Mouse (Mus musculus) hindbrain, embryonic 15.5 days (tissue): ENCODE data around the gene Gm49354. TPM values are rescaled to one million over a fixed set of nuclear protein-coding genes. Genes with fewer than 3 reads are reported as not detected.
"Not testable (repeated sequence)": the region's sequence is repeated elsewhere in the genome, so short reads cannot be mapped to it uniquely, and the experiment has no call there.

Experiments used
- ATAC-seq: fragments of 200-750 bp; cut with Nextera tagmentation; 2 replicates; pipeline ENCODE4 v1.8.0; 2017; ENCODE audit warnings: low read depth, moderate number of reproducible peaks, moderate TSS enrichment; ENCODE audit not compliant: low FRiP score
- H3K27ac ChIP-seq: fragments of 300-500 bp; sonication (generic); replicated peaks from 2 replicates; pipeline ENCODE4 v1.5.1; 2015; ENCODE audit warnings: mild to moderate bottlenecking, inconsistent platforms
- H3K27me3 ChIP-seq: fragments of 300-500 bp; sonication (generic); 2 replicates; pipeline ENCODE4 v1.6.1; 2015; ENCODE audit warnings: control low read depth, inconsistent platforms
- H3K36me3 ChIP-seq: fragments of 300-500 bp; sonication (generic); 2 replicates; pipeline ENCODE4 v1.6.1; 2015; ENCODE audit warnings: control low read depth, inconsistent platforms
- H3K4me1 ChIP-seq: fragments of 300-500 bp; sonication (generic); replicated peaks from 2 replicates; pipeline ENCODE4 v1.6.1; 2015; ENCODE audit warnings: control low read depth, inconsistent platforms
- H3K4me2 ChIP-seq: fragments of 300-500 bp; sonication (generic); 2 replicates; pipeline ENCODE4 v1.6.1; 2015; ENCODE audit warnings: moderate library complexity, mild to moderate bottlenecking, inconsistent platforms
- H3K4me3 ChIP-seq: fragments of 300-500 bp; sonication (generic); 2 replicates; pipeline ENCODE4 v1.5.1; 2015; ENCODE audit warnings: mild to moderate bottlenecking, inconsistent platforms
- H3K9ac ChIP-seq: fragments of 300-500 bp; sonication (generic); 2 replicates; pipeline ENCODE4 v1.6.1; 2015; ENCODE audit warnings: inconsistent platforms
- H3K9me3 ChIP-seq: fragments of 300-500 bp; sonication (generic); 2 replicates; pipeline ENCODE4 v1.6.1; 2016; ENCODE audit warnings: control low read depth, inconsistent platforms
- WGBS: fragments of 180-500 bp; shearing (Covaris S2); methylation state at CpG from one replicate; pipeline ENCODE4 v1.1.7; 2015; 5-methylcytosine and 5-hydroxymethylcytosine counted together
- polyA plus RNA-seq: library from polyadenylated mRNA; unstranded; fragments of >200 nt; fragmentation: Nextera tagmentation; extraction: Ambion mirVana; gene quantifications from 2 replicates; pipeline ENCODE4 v1.2.1, GENCODE M21; 2015

Gm49354 gene
- polyA plus RNA-seq, 1 experiment from 2014 or later: not detected

- no peak for ATAC-seq
- peaks cover 22% of the 10 kb centered on the region for H3K4me1 ChIP-seq
- no peak overlapping the region for H3K4me2 ChIP-seq
- 98% methylated on average over 7 of the region's 7 CpGs for WGBS
- H3K4me3 ChIP-seq: no peak overlapping the region
- H3K9me3 ChIP-seq: no peaks in the 10 kb centered on the region
- no peaks in the 10 kb centered on the region for H3K27me3 ChIP-seq
- peaks cover 36% of the 10 kb centered on the region for H3K36me3 ChIP-seq
- H3K27ac ChIP-seq: no peak overlapping the region
- H3K9ac ChIP-seq: no peak overlapping the region
Measured at GRCm38 (mm10) chr13:59762791-59763190, 19.3 kb downstream of the Gm49354 start.

GRCm38 (mm10) chr13:59756906-59757305 is 25.1 kb downstream of the Gm49354 start:
- ATAC-seq: no peak
- no peaks in the 10 kb centered on the region for H3K4me1 ChIP-seq
- H3K4me2 ChIP-seq: no peak overlapping the region
- no peaks in the 10 kb centered on the region for H3K27me3 ChIP-seq
- no peak overlapping the region for H3K9ac ChIP-seq
- H3K9me3 ChIP-seq: no peaks in the 10 kb centered on the region
- H3K27ac ChIP-seq: no peak overlapping the region
- H3K36me3 ChIP-seq: peaks cover 56% of the 10 kb centered on the region
- 91% methylated on average over 7 of the region's 7 CpGs for WGBS
- no peak overlapping the region for H3K4me3 ChIP-seq

GRCm38 (mm10) chr13:59750310-59750709 is 31.7 kb downstream of the Gm49354 start:
- 88% methylated on average over 12 of the region's 12 CpGs for WGBS
- no peaks in the 10 kb centered on the region for H3K4me1 ChIP-seq
- peaks cover 13% of the 10 kb centered on the region for H3K36me3 ChIP-seq
- no peaks in the 10 kb centered on the region for H3K27me3 ChIP-seq
- no peak overlapping the region for H3K27ac ChIP-seq
- H3K9ac ChIP-seq: no peak overlapping the region
- H3K4me2 ChIP-seq: no peak overlapping the region
- no peak overlapping the region for H3K4me3 ChIP-seq
- ATAC-seq: no peak
- H3K9me3 ChIP-seq: no peaks in the 10 kb centered on the region

- Histone ChIP-seq H3K9ac (no peak within 1 kb of the TSS), H3K4me2 (no peak within 1 kb of the TSS), H3K27me3 (no peaks in the 10 kb centered on the region), H3K4me1 (no peaks in the 10 kb centered on the region), H3K4me3 (no peak within 1 kb of the TSS), H3K9me3 (no peaks in the 10 kb centered on the region), H3K27ac (no peak within 1 kb of the TSS), H3K36me3 (no peaks in the 10 kb centered on the region)
- no peak for ATAC-seq
- WGBS: 84% methylated on average over 9 of the region's 9 CpGs
Measured at GRCm38 (mm10) chr13:59746711-59747110, 35.3 kb downstream of the Gm49354 start, which contains the start of gene 1700014D04Rik. Gene 1700014D04Rik (minus strand): TSS chr13:59746752.

- Histone ChIP-seq H3K9me3 (no peaks in the 10 kb centered on the region), H3K4me3 (no peak overlapping the region), H3K36me3 (no peaks in the 10 kb centered on the region), H3K4me2 (no peak overlapping the region), H3K27me3 (no peaks in the 10 kb centered on the region), H3K9ac (no peak overlapping the region), H3K4me1 (no peaks in the 10 kb centered on the region), H3K27ac (no peak overlapping the region)
- ATAC-seq: no peak
- 73% methylated on average over 6 of the region's 6 CpGs for WGBS
Measured at GRCm38 (mm10) chr13:59746164-59746563, 35.9 kb downstream of the Gm49354 start.

GRCm38 (mm10) chr13:59745462-59745861 is 36.6 kb downstream of the Gm49354 start:
- Histone ChIP-seq H3K9ac (no peak overlapping the region), H3K4me2 (no peak overlapping the region), H3K36me3 (no peaks in the 10 kb centered on the region), H3K4me1 (no peaks in the 10 kb centered on the region), H3K27me3 (no peaks in the 10 kb centered on the region), H3K4me3 (no peak overlapping the region), H3K27ac (no peak overlapping the region), H3K9me3 (no peaks in the 10 kb centered on the region)
- 87% methylated on average over 6 of the region's 6 CpGs for WGBS
- no peak for ATAC-seq

- H3K4me2 ChIP-seq: no peak overlapping the region
- H3K27me3 ChIP-seq: no peaks in the 10 kb centered on the region
- no peak overlapping the region for H3K27ac ChIP-seq
- WGBS: 85% methylated on average over 10 of the region's 10 CpGs
- ATAC-seq: no peak
- no peaks in the 10 kb centered on the region for H3K4me1 ChIP-seq
- H3K4me3 ChIP-seq: no peak overlapping the region
- H3K9me3 ChIP-seq: no peaks in the 10 kb centered on the region
- no peak overlapping the region for H3K9ac ChIP-seq
- no peaks in the 10 kb centered on the region for H3K36me3 ChIP-seq
Measured at GRCm38 (mm10) chr13:59741697-59742096, 40.3 kb downstream of the Gm49354 start.

- Histone ChIP-seq H3K9ac (no peak overlapping the region), H3K4me3 (no peak overlapping the region), H3K4me2 (no peak overlapping the region), H3K36me3 (no peaks in the 10 kb centered on the region), H3K9me3 (no peaks in the 10 kb centered on the region), H3K27me3 (no peaks in the 10 kb centered on the region), H3K4me1 (no peaks in the 10 kb centered on the region), H3K27ac (no peak overlapping the region)
- ATAC-seq: no peak
- 82% methylated on average over 11 of the region's 11 CpGs for WGBS
Measured at GRCm38 (mm10) chr13:59741096-59741495, 40.9 kb downstream of the Gm49354 start.

- no peak overlapping the region for H3K27ac ChIP-seq
- no peak overlapping the region for H3K4me3 ChIP-seq
- H3K9ac ChIP-seq: no peak overlapping the region
- WGBS: 92% methylated on average over 4 of the region's 4 CpGs
- no peak overlapping the region for H3K4me2 ChIP-seq
- H3K4me1 ChIP-seq: no peaks in the 10 kb centered on the region
- no peaks in the 10 kb centered on the region for H3K9me3 ChIP-seq
- no peak for ATAC-seq
- no peaks in the 10 kb centered on the region for H3K27me3 ChIP-seq
- H3K36me3 ChIP-seq: no peaks in the 10 kb centered on the region
Measured at GRCm38 (mm10) chr13:59739397-59739796, 42.6 kb downstream of the Gm49354 start.

- Histone ChIP-seq H3K36me3 (no peaks in the 10 kb centered on the region), H3K4me1 (no peaks in the 10 kb centered on the region), H3K27me3 (no peaks in the 10 kb centered on the region), H3K4me2 (no peak overlapping the region), H3K4me3 (no peak overlapping the region), H3K27ac (no peak overlapping the region), H3K9ac (no peak overlapping the region), H3K9me3 (no peaks in the 10 kb centered on the region)
- ATAC-seq: no peak
- 87% methylated on average over 2 of the region's 2 CpGs for WGBS
Measured at GRCm38 (mm10) chr13:59738455-59738854, 43.6 kb downstream of the Gm49354 start.

GRCm38 (mm10) chr13:59735190-59735589 is 46.9 kb downstream of the Gm49354 start:
- H3K4me3 ChIP-seq: no peak overlapping the region
- 29% methylated on average over 3 of the region's 3 CpGs for WGBS
- H3K9ac ChIP-seq: no peak overlapping the region
- H3K27ac ChIP-seq: no peak overlapping the region
- no peaks in the 10 kb centered on the region for H3K27me3 ChIP-seq
- H3K9me3 ChIP-seq: no peaks in the 10 kb centered on the region
- H3K36me3 ChIP-seq: no peaks in the 10 kb centered on the region
- no peak overlapping the region for H3K4me2 ChIP-seq
- H3K4me1 ChIP-seq: no peaks in the 10 kb centered on the region
- peak; percentile 65; the same call in 1 of the 2 replicates for ATAC-seq

GRCm38 (mm10) chr13:59734347-59734746 is 47.7 kb downstream of the Gm49354 start:
- not testable (repeated sequence) for H3K9ac ChIP-seq, H3K36me3 ChIP-seq, H3K4me2 ChIP-seq, H3K27me3 ChIP-seq, H3K27ac ChIP-seq, H3K4me1 ChIP-seq, H3K9me3 ChIP-seq, H3K4me3 ChIP-seq, ATAC-seq
- WGBS: 35% methylated on average over 6 of the region's 6 CpGs

- ATAC-seq: no peak
- 76% methylated on average over 4 of the region's 4 CpGs for WGBS
- Histone ChIP-seq H3K27ac (no peak overlapping the region), H3K9ac (no peak overlapping the region), H3K27me3 (no peaks in the 10 kb centered on the region), H3K4me3 (no peak overlapping the region), H3K36me3 (no peaks in the 10 kb centered on the region), H3K4me2 (no peak overlapping the region), H3K4me1 (no peaks in the 10 kb centered on the region), H3K9me3 (no peaks in the 10 kb centered on the region)
Measured at GRCm38 (mm10) chr13:59733936-59734335, 48.1 kb downstream of the Gm49354 start.
